Mouse (Mus musculus): ENCODE measurements around the gene Gm14214.
A peak's percentile ranks its signal among the peaks of the same experiment; 100 is the strongest.

The Gm14214 gene

GRCm38 (mm10) chr2:154769930-154770329 lies at the start of gene Gm14214:
Gm14214 (minus strand) TSS chr2:154770030.
- DNase-seq (ENCODE audit: low spot score in 2 of 2) = no peak

GRCm38 (mm10) chr2:154818599-154818998 lies 48.8 kb upstream of the Gm14214 start:
- no peak for DNase-seq (ENCODE audit: low spot score in 2 of 2)

GRCm38 (mm10) chr2:154817788-154818187 lies 48.0 kb upstream of the Gm14214 start:
- DNase-seq (ENCODE audit: low spot score in 2 of 2) = peak in 1 of 2 experiments; percentile 17

GRCm38 (mm10) chr2:154817089-154817488 lies 47.3 kb upstream of the Gm14214 start:
- DNase-seq (ENCODE audit: low spot score in 2 of 2) = no peak

GRCm38 (mm10) chr2:154813426-154813825 lies 43.6 kb upstream of the Gm14214 start:
- no peak for DNase-seq (ENCODE audit: low spot score in 2 of 2)

- no peak for DNase-seq (ENCODE audit: low spot score in 2 of 2)
Measured at GRCm38 (mm10) chr2:154810821-154811220, 41.0 kb upstream of the Gm14214 start.

- no peak for DNase-seq (ENCODE audit: low spot score in 2 of 2)
Measured at GRCm38 (mm10) chr2:154809107-154809762, 39.4 kb upstream of the Gm14214 start.

GRCm38 (mm10) chr2:154807689-154808088 lies 37.9 kb upstream of the Gm14214 start:
- no peak for DNase-seq (ENCODE audit: low spot score in 2 of 2)

GRCm38 (mm10) chr2:154803845-154804244 lies 34.0 kb upstream of the Gm14214 start:
- no peak for DNase-seq (ENCODE audit: low spot score in 2 of 2)

GRCm38 (mm10) chr2:154803372-154803771 lies 33.5 kb upstream of the Gm14214 start:
- no peak for DNase-seq (ENCODE audit: low spot score in 2 of 2)

GRCm38 (mm10) chr2:154791661-154792642 lies 22.1 kb upstream of the Gm14214 start:
- peak; percentile 46 to 59 for DNase-seq (ENCODE audit: low spot score in 2 of 2)

GRCm38 (mm10) chr2:154790656-154791483 lies 21.0 kb upstream of the Gm14214 start, which contains the start of the genes Raly and a:
Raly (plus strand) TSS chr2:154791096.
a (plus strand) TSS chr2:154791402.
- peak; percentile 97 to 98 for DNase-seq (ENCODE audit: low spot score in 2 of 2)

- DNase-seq (ENCODE audit: low spot score in 2 of 2) = no peak
Measured at GRCm38 (mm10) chr2:154789977-154790655, 20.3 kb upstream of the Gm14214 start.

GRCm38 (mm10) chr2:154789381-154789780 lies 19.6 kb upstream of the Gm14214 start:
- DNase-seq (ENCODE audit: low spot score in 2 of 2) = no peak

GRCm38 (mm10) chr2:154786776-154787175 lies 16.9 kb upstream of the Gm14214 start:
- DNase-seq (ENCODE audit: low spot score in 2 of 2) = no peak

GRCm38 (mm10) chr2:154786187-154786586 lies 16.4 kb upstream of the Gm14214 start:
- no peak for DNase-seq (ENCODE audit: low spot score in 2 of 2)

- no peak for DNase-seq (ENCODE audit: low spot score in 2 of 2)
Measured at GRCm38 (mm10) chr2:154785284-154785683, 15.5 kb upstream of the Gm14214 start.

- DNase-seq (ENCODE audit: low spot score in 2 of 2) = no peak
Measured at GRCm38 (mm10) chr2:154782856-154783650, 13.2 kb upstream of the Gm14214 start.

GRCm38 (mm10) chr2:154782361-154782760 lies 12.5 kb upstream of the Gm14214 start:
- no peak for DNase-seq (ENCODE audit: low spot score in 2 of 2)

- DNase-seq (ENCODE audit: low spot score in 2 of 2) = no peak
Measured at GRCm38 (mm10) chr2:154779648-154780047, 9.8 kb upstream of the Gm14214 start.

All from natural killer cell, adult 2 months (primary cell).